Mouse (Mus musculus): ENCODE measurements at regions not wholly inside any gene's neighbourhood (a gene's known extent, or its start where the extent isn't known, plus 50 kb on each side); places are given as distances from the start of the nearest gene placed in this dataset.

GRCm38 (mm10) chr6:95202978-95203377, 85.9 kb downstream of the Kbtbd8 start:
- TF ChIP-seq CTCF (IDR thresholded peaks at IDR 0.05; ENCODE audit: low read depth), result no peak
- no peak for TF ChIP-seq EP300 (optimal IDR thresholded peaks at IDR 0.05)
